Mouse (Mus musculus): ENCODE data around the gene Pram1.
"Not testable (repeated sequence)": the region's sequence is repeated elsewhere in the genome, so short reads cannot be mapped to it uniquely, and the experiment has no call there.

DNA sequence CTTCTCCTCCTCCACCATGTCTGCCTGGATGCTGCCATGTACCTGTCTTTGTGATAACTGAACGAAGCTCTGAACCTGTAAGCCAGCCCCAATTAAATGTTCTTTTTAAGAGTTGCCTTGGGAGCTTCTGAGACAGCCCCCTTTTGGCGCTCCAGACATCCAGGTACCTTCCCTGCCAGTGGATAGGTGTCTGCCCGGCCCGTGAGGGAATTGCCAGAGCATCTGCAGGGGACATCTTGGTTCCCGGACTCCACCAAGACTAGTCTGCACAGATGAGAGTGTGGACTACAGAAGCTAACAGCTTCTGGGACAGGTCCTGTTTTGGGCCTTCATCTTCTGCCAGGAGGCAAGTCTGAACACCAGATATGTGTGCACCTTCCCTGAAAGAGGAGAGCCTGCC, 24.1 kb upstream of the Pram1 start:
- not testable (repeated sequence) for TF ChIP-seq POLR2A (IDR thresholded peaks at IDR 0.05; ENCODE audit: low read depth, low read length); CTCF (IDR thresholded peaks at IDR 0.05; ENCODE audit: extremely low read depth, insufficient read depth, insufficient read length, insufficient replicate concordance)
